8 mouse cellular contexts compared by ENCODE assay signal in genomic region chr17:35166352-35167035, GRCm38 (mm10). TPM values are rescaled to one million over a fixed set of nuclear protein-coding genes. Genes with fewer than 3 reads are reported as not detected.
DNase-seq lines count a peak whose midpoint lies in the region; ATAC-seq and TF ChIP-seq lines count a peak whose summit lies in the region.

No protein-coding gene starts in this region.

- TF ChIP-seq EP300 in heart, adult 2 months (IDR thresholded peaks at IDR 0.05; ENCODE audit: insufficient read depth, low read depth, low read length) = no peak

- no peak overlapping the region for H3K27ac ChIP-seq in heart, adult 2 months
- H3K27ac ChIP-seq in liver, embryonic 11.5 days (ENCODE audit: low read depth, low read length) = no peak overlapping the region
- H3K27ac ChIP-seq in neural tube, embryonic 12.5 days = no peak overlapping the region

- peaks cover 18% of the 10 kb centered on the region for H3K36me3 ChIP-seq in heart, adult 2 months (ENCODE audit: control insufficient read depth, insufficient read depth, low read length)
- H3K36me3 ChIP-seq in liver, embryonic 11.5 days (ENCODE audit: control insufficient read depth, insufficient read depth, low read length) = peaks cover 13% of the 10 kb centered on the region; the same call in 1 of the 2 replicates
- H3K36me3 ChIP-seq in neural tube, embryonic 12.5 days = peaks cover 6% of the 10 kb centered on the region

- 72% methylated on average over 8 of the region's 8 CpGs for WGBS in heart, adult 2 months
- 70% methylated on average over 8 of the region's 8 CpGs for WGBS in liver, embryonic 11.5 days
- 64% methylated on average over 8 of the region's 8 CpGs for WGBS in neural tube, embryonic 12.5 days

- DNase-seq in layer of hippocampus, adult 11-12 months (ENCODE audit: low spot score) = peak; percentile 85
- no peak for DNase-seq in layer of hippocampus, adult 9-10 months (ENCODE audit: low spot score)
- peak; percentile 76 to 79 for DNase-seq in cerebellum, adult 18-20 months
- DNase-seq in heart, adult 2 months = peak in 1 of 2 experiments; percentile 51
- peak; percentile 82 for DNase-seq in kidney, adult 8-10 months
- no peak for DNase-seq in liver, embryonic 11.5 days (ENCODE audit: low spot score)
- DNase-seq in thymus, postnatal 4 days = peak; percentile 80

- intact Hi-C loops in heart, adult 2 months (cut with DNase I) = loop anchor here (2.0 kb wide), 1 partner anchor 70 kb away; no protein-coding TSS in a partner anchor

- peak overlapping the region; percentile 97; the same call in 1 of the 2 replicates for H3K4me2 ChIP-seq in liver, embryonic 11.5 days
- H3K4me2 ChIP-seq in neural tube, embryonic 12.5 days (replicated peaks) = peak overlapping the region; percentile 92

- H3K4me3 ChIP-seq in heart, adult 2 months = no peak overlapping the region
- H3K4me3 ChIP-seq in liver, embryonic 11.5 days (ENCODE audit: low read depth, low read length) = no peak overlapping the region
- H3K4me3 ChIP-seq in neural tube, embryonic 12.5 days = no peak overlapping the region

- TF ChIP-seq CTCF in heart, adult 2 months (IDR thresholded peaks at IDR 0.05) = peak; percentile 75

- H3K9me3 ChIP-seq in liver, embryonic 11.5 days (ENCODE audit: control insufficient read depth, low read length) = no peaks in the 10 kb centered on the region
- H3K9me3 ChIP-seq in neural tube, embryonic 12.5 days = no peaks in the 10 kb centered on the region

- H3K79me2 ChIP-seq in heart, adult 2 months (replicated peaks; ENCODE audit: control insufficient read depth, insufficient read depth, low read length) = peaks cover 3% of the 10 kb centered on the region; the same call in 1 of the 2 replicates

- H3K4me1 ChIP-seq in heart, adult 2 months (ENCODE audit: control insufficient read depth, insufficient read depth, low read length) = peaks cover 12% of the 10 kb centered on the region
- H3K4me1 ChIP-seq in liver, embryonic 11.5 days (replicated peaks; ENCODE audit: control insufficient read depth, insufficient read depth, low read length) = peaks cover 18% of the 10 kb centered on the region
- peaks cover 29% of the 10 kb centered on the region for H3K4me1 ChIP-seq in neural tube, embryonic 12.5 days

- no peak for ATAC-seq in liver, embryonic 11.5 days (replicated peaks; ENCODE audit: low FRiP score)
- ATAC-seq in neural tube, embryonic 12.5 days (ENCODE audit: low FRiP score, low read depth) = no peak

- no peak overlapping the region for H3K9ac ChIP-seq in heart, adult 2 months (ENCODE audit: low read depth, low read length)
- H3K9ac ChIP-seq in liver, embryonic 11.5 days (ENCODE audit: low read depth, low read length) = no peak overlapping the region
- H3K9ac ChIP-seq in neural tube, embryonic 12.5 days = no peak overlapping the region; the same call in 1 of the 2 replicates

- no peak for TF ChIP-seq POLR2A in heart, adult 2 months (IDR thresholded peaks at IDR 0.05; ENCODE audit: insufficient read depth, low read depth, low read length)

- no peaks in the 10 kb centered on the region for H3K27me3 ChIP-seq in heart, adult 2 months (ENCODE audit: control insufficient read depth, insufficient read depth, low read length)
- no peaks in the 10 kb centered on the region for H3K27me3 ChIP-seq in liver, embryonic 11.5 days (replicated peaks; ENCODE audit: control insufficient read depth, insufficient read depth, low read length)
- H3K27me3 ChIP-seq in neural tube, embryonic 12.5 days (replicated peaks) = no peaks in the 10 kb centered on the region

RNA-seq across cellular contexts. Expression of gene Prrc2a, which starts 1.8 kb away (rescaled TPM):
- total RNA-seq in heart, adult 2 months (2021) = 100 to 1,000 TPM; 132 to 139 TPM
- polyA plus RNA-seq in heart, adult 2 months (2012; rRNA removed) = 183 and 197 TPM in 2 replicates
- 169 and 205 TPM in 2 replicates for polyA plus RNA-seq in liver, embryonic 11.5 days (2014; fragmentation: Nextera tagmentation; extraction: Ambion mirVana)
- 205 and 224 TPM in 2 replicates for polyA plus RNA-seq in neural tube, embryonic 12.5 days (2016; fragmentation: Nextera tagmentation; extraction: Ambion mirVana)

RNA-seq across cellular contexts. Expression of gene Aif1, which starts 9.4 kb away (rescaled TPM):
- 1 to 10 TPM; 2.9 to 3.9 TPM for total RNA-seq in heart, adult 2 months (2021)
- polyA plus RNA-seq in heart, adult 2 months (2012; rRNA removed) = 1.5 and 2.0 TPM in 2 replicates
- 13.9 and 20.0 TPM in 2 replicates for polyA plus RNA-seq in liver, embryonic 11.5 days (2014; fragmentation: Nextera tagmentation; extraction: Ambion mirVana)
- polyA plus RNA-seq in neural tube, embryonic 12.5 days (2016; fragmentation: Nextera tagmentation; extraction: Ambion mirVana) = 8.3 and 9.1 TPM in 2 replicates

RNA-seq across cellular contexts. Expression of gene Lst1, which starts 21.7 kb away (rescaled TPM):
- 1 to 10 TPM; 4.1 to 4.5 TPM for total RNA-seq in heart, adult 2 months (2021)
- polyA plus RNA-seq in heart, adult 2 months (2012; rRNA removed) = 7.2 and 11.3 TPM in 2 replicates
- polyA plus RNA-seq in liver, embryonic 11.5 days (2014; fragmentation: Nextera tagmentation; extraction: Ambion mirVana) = 24.1 and 28.1 TPM in 2 replicates
- polyA plus RNA-seq in neural tube, embryonic 12.5 days (2016; fragmentation: Nextera tagmentation; extraction: Ambion mirVana) = 6.8 and 7.0 TPM in 2 replicates

RNA-seq across cellular contexts. Expression of gene Ltb, which starts 27.7 kb away (rescaled TPM):
- 1 to 10 TPM; 1.3 TPM for total RNA-seq in heart, adult 2 months (2021)
- polyA plus RNA-seq in heart, adult 2 months (2012; rRNA removed) = 2.0 and 5.2 TPM in 2 replicates
- 0.70 and 0.78 TPM in 2 replicates for polyA plus RNA-seq in liver, embryonic 11.5 days (2014; fragmentation: Nextera tagmentation; extraction: Ambion mirVana)
- 0.39 and 0.57 TPM in 2 replicates for polyA plus RNA-seq in neural tube, embryonic 12.5 days (2016; fragmentation: Nextera tagmentation; extraction: Ambion mirVana)

RNA-seq across cellular contexts. Expression of gene Bag6, which starts 31.5 kb away (rescaled TPM):
- total RNA-seq in heart, adult 2 months (2021) = 100 to 1,000 TPM; 216 to 252 TPM
- polyA plus RNA-seq in heart, adult 2 months (2012; rRNA removed) = 140 and 150 TPM in 2 replicates
- polyA plus RNA-seq in liver, embryonic 11.5 days (2014; fragmentation: Nextera tagmentation; extraction: Ambion mirVana) = 61.4 and 73.6 TPM in 2 replicates
- polyA plus RNA-seq in neural tube, embryonic 12.5 days (2016; fragmentation: Nextera tagmentation; extraction: Ambion mirVana) = 82.8 and 84.5 TPM in 2 replicates

Comparison
In these comparisons a context has a peak if more than half of its experiments do, and no peak if none do; other contexts are left out.
1. DNase-seq: peak in layer of hippocampus, adult 11-12 months (single experiment), cerebellum, adult 18-20 months (2 of 2), kidney, adult 8-10 months (2 of 2) and thymus, postnatal 4 days (single experiment); none in layer of hippocampus, adult 9-10 months (single experiment) and liver, embryonic 11.5 days (single experiment).